Mouse (Mus musculus) left cerebral cortex, postnatal 10 days (tissue): ENCODE results near the gene Fasl. TPM values are rescaled to one million over a fixed set of nuclear protein-coding genes. Genes with fewer than 3 reads are reported as not detected.
A peak's percentile ranks its signal among the peaks of the same experiment; 100 is the strongest.

Experiments used
- DNase-seq, 2 experiments: peaks; one replicate each; pipeline ENCODE4 v3.0.0; 2021 to 2022; ENCODE audit warnings: low spot score in 2 of 2, mixed read lengths in 1 of 2; ENCODE audit errors: extremely low spot score in 1 of 2
- intact Hi-C: fragments of 180-260 bp; cut with DNase I; formaldehyde crosslinking; loops from one replicate; pipeline ENCODE4 v1.15.1; 2025
- total RNA-seq, 2 experiments: library from RNA; stranded (reverse); gene quantifications; 2 replicates each; pipeline ENCODE4 v1.2.3; 2021

The Fasl gene
- total RNA-seq, 2 experiments from 2014 or later: 0.36 TPM; not detected in 1

DNA sequence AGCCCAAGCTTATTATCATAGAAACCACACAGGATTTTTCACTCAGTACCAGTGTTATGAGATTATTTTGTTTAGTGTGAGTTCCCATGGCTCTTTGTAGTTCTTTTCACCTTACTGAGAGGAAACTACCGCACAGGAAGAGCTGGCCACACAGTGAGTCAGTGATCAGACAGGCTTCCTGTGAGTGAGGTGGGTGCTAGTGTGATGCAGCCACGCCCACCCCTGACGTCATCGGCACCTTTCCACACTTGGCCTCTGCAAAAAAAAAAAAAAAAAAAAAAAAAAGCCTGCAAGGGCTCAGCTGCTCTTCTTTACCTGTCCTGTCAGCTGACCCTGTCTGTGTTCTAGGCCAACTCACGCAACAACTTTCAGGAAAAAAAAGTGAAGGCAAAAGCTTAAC, 21.6 kb downstream of the Fasl start:
- intact Hi-C loops: no loop called here
- DNase-seq: peak in 1 of 2 experiments; percentile 50

DNA sequence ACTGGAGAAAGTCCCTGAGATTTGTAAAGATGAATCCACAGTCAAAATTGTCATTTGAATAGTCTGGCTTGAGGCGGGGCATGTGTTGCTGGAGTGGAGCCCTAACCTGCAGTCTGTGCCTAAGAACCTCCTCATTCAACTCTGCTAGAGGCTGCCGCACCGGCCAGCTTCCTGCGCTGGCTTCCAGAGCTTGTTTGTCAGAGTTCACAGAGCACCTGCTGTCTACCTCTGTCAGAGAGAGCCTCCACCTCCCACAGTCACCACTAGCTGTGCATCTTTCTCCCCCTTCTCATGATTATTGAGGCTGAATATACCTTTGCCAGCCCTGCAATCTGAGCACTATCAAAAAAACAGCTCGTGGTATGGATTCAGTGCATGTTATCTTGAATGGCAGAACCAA, 22.4 kb downstream of the Fasl start:
- intact Hi-C loops: no loop called here

GRCm38 (mm10) chr1:161764964-161765363, 23.3 kb downstream of the Fasl start:
- intact Hi-C loops: no loop called here
- no peak for DNase-seq

More for the DNA sequence above, 22.4 kb downstream of the Fasl start:
- DNase-seq: no peak

DNA sequence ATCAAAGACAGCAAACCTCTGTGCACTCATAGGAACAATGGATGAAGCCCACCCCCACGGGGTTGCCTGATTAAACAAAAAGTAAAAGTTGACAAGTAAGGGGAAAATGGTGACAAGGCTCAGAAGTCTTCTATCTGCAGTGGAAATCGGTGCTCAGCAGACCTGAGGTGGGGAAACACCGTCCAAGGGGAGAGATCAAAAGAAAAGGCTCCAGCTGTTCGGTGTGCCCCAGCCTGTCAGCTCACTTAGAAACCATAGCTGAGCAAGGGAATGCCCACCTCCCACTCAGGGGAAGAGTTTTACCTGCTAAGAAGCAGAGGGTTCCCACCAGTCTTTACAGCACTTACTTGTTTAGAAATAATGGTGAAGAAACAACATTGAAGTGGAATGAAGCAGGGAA, 26.7 kb downstream of the Fasl start:
- intact Hi-C loops: no loop called here
- no peak for DNase-seq

DNA sequence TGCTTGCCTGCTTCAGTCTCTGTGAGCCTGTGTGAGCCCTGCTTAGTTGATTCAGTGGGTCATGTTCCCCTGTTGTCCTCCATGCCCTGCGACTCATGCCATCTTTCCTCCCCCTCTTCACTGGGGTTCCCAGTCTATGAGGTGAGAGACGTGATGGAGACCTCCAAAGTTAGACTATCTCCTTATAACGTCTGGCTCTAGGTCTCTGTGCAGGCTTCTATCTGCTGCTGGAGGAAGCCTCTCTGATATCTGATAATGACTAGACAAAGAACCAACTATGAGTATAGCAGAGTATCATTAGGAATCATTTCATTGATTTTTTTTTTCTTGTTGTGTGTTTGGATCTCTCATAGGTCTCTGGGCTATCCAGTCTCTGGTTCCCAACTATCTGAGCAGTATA, 31.7 kb downstream of the Fasl start:
- intact Hi-C loops: no loop called here
- no peak for DNase-seq

DNA sequence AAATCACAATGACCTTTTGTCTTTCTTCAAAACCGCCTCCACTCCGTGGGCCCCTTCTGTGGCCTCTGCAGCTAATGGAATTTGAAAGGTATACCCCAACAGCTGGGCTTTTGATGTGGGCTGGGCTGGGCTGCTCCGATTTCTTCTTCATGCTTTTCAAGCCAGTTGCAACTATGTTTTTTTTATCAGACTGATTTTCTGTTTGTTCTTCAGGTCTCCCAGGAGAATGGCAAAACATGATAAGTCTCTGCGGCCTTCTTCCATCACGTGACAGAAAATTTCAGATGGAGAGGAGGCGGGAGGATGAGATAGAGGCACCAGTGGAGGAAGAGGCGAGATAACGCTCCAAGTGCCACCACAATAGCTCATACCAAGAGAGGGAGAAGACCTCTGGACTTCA, 37.0 kb downstream of the Fasl start:
- intact Hi-C loops: no loop called here

DNA sequence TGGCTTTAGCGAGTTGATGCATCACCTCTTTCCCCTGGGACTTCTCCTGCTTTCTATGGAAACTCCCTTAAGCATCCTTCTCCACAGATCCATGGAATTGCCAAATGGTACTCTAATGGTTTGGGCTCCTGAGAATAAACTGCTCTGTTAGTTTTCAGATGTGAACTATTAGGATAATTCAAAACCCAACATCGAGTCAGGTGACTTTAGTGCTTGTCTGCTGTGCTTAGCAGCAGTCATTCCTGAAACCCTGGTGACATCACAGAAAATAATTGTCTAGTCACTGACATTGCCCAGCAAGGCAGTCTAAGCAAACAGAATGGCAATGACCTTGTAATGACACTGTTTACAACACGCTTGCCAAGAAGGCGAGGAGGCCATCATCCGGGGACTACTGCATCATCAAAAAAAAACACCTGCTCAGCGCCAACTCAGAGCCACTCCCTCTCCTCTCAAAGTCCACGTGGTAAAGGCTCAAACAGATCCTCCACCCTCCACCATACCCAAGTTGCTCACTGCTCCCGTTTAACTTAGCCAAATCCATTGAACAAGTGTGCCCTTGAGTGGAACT, 37.7 kb downstream of the Fasl start:
- DNase-seq: no peak
- intact Hi-C loops: no loop called here

More for the DNA sequence above, 37.0 kb downstream of the Fasl start:
- DNase-seq: no peak

- DNase-seq: no peak
- intact Hi-C loops: loop anchor here (5.0 kb wide), 1 partner anchor 219 kb away; the partner anchor contains the start of gene Pigc
Observed at GRCm38 (mm10) chr1:161748685-161749084, 39.6 kb downstream of the Fasl start.

GRCm38 (mm10) chr1:161748138-161748537, 40.2 kb downstream of the Fasl start:
- intact Hi-C loops: loop anchor here (5.0 kb wide), 1 partner anchor 219 kb away; the partner anchor contains the start of gene Pigc
- peak; percentile 30 to 57 for DNase-seq

DNA sequence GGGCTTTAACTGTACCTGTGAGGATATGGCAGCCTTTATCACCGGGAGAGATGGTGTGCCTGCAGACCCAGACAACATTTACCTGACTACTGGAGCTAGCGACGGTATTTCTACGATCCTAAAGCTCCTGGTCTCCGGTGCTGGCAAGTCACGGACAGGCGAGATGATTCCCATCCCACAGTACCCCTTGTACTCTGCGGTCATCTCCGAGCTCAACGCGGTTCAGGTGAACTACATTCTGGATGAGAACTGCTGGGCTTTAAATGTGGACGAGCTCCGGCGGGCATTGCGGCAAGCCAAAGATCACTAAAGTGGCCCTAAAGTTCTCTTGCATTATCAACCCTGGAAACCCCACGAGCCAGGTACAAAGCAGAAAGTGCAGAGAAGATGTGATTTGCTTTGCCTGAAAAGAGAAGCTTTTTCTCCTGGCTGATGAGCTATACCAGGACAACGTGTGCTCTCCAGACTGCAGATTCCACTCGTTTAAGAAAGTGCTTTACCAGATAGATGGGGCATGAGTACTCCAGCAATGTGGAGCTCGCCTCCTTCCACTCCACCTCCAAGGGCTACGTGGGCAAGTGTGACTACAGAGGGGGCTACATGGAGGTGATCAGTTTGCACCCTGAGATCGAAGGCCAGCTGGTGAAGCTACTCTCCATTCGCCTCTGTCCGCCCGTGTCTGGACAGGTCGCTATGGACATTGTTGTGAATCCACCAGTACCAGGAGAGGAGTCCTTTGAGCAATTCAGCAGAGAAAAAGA, 41.6 kb downstream of the Fasl start:
- DNase-seq: no peak
- intact Hi-C loops: loop anchor here (5.0 kb wide), 1 partner anchor 221 kb away; the partner anchor contains the start of gene Pigc

- intact Hi-C loops: loop anchor here (5.0 kb wide), 1 partner anchor 222 kb away; the partner anchor contains the start of gene Pigc
- DNase-seq: no peak
Observed at GRCm38 (mm10) chr1:161744855-161745254, 43.4 kb downstream of the Fasl start.

- DNase-seq: no peak
- intact Hi-C loops: no loop called here
Observed at GRCm38 (mm10) chr1:161744209-161744608, 44.1 kb downstream of the Fasl start.

DNA sequence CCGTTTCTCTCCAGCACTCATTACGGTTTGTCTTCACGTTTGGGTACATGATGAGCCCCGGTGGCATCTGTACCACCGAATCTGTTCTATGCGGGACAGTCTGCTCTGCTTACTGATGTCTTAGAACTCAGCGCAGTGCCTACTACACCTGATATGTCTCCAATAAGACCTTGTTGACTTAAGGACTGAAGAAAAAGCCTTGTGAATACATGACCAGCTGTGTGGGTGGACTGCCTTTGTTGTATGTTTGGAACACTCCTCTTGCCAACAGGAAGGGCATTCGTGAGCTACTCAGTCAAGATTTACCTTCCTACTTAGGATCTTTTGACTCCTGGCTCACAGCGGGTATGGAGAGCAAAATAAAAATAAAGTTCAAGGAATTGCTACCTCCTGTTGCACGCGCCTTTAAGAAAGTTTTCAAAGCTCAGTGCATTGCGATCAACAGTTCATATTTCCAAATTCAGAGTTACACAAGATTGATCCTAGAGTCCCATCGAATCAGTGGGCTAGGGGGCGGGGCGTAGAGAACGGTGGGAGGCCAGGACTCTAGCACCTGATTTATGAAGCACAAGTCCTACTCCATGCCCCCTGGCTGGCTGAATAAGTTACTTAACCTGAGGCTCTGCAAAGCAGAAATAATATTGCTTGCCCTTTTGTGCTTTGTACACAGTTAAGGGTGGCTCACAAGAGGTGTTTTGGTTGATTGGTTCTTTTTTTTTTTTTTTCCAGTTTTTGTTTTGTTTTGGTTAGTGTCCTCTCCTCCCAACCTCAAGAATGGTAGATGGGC, 45.6 kb downstream of the Fasl start:
- no peak for DNase-seq
- intact Hi-C loops: no loop called here

- DNase-seq: peak in 1 of 2 experiments; percentile 8
- intact Hi-C loops: loop anchor here (5.0 kb wide), 1 partner anchor 335 kb away; no protein-coding TSS in a partner anchor
Observed at GRCm38 (mm10) chr1:161736848-161737247, 51.4 kb downstream of the Fasl start.

GRCm38 (mm10) chr1:161736255-161736654, 52.0 kb downstream of the Fasl start:
- intact Hi-C loops: loop anchor here (5.0 kb wide), 1 partner anchor 334 kb away; no protein-coding TSS in a partner anchor
- DNase-seq: no peak

DNA sequence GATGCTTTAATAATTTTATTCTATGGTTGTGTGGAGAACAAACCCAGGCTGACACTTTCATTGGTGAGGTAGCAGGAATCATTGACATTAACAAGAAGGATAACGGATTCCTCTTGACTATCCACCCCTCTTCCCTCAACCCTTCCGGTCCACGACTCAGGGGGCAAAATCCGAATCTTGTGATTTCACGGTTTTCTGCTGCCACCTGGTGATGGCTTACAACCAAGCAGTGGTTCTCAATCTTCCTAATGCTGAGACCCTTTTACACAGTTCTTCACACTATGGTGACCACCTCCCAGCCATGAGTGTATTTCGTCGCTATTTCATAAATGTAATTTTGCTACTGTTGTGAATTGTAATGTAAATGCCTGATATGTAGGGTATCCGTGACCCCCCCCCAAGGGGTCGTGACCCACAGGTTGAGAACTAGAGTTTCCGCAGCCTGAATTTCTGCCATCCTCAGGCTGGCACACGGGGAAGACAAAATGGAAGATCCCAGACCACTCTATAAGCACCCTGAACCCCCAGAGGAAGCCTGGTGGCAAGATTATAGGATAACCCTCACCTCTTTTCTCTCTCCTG, 52.7 kb downstream of the Fasl start:
- intact Hi-C loops: loop anchor here (5.0 kb wide), 1 partner anchor 333 kb away; no protein-coding TSS in a partner anchor
- peak in 1 of 2 experiments; percentile 9 for DNase-seq

- intact Hi-C loops: loop anchor here (5.0 kb wide), 1 partner anchor 332 kb away; no protein-coding TSS in a partner anchor
- DNase-seq: no peak
Observed at GRCm38 (mm10) chr1:161734741-161735211, 53.5 kb downstream of the Fasl start.

GRCm38 (mm10) chr1:161734314-161734713, 54.0 kb downstream of the Fasl start:
- intact Hi-C loops: no loop called here
- DNase-seq: no peak
